Mouse (Mus musculus) spleen, adult 18-20 months (tissue): ENCODE measurements around the gene Ppp1r13l.
A peak's percentile ranks its signal among the peaks of the same experiment; 100 is the strongest.

ENCODE experiments used
- DNase-seq, 2 experiments: peaks; one replicate each; pipeline ENCODE4 v3.0.0; 2022; ENCODE audit warnings: mixed read lengths in 2 of 2

Gene Ppp1r13l

GRCm38 (mm10) chr7:19359299-19359891, at the start of gene Ppp1r13l, which contains the start of gene Cd3eap:
Gene Ppp1r13l, plus strand, starts transcription at chr7:19359749.
Gene Cd3eap, minus strand, starts transcription at chr7:19359483.
- peak; percentile 70 to 82 for DNase-seq

GRCm38 (mm10) chr7:19309884-19310641, 49.5 kb upstream of the Ppp1r13l start, which contains the start of gene Fosb:
Gene Fosb, minus strand, starts transcription at chr7:19310051.
- peak; percentile 89 to 91 for DNase-seq

GRCm38 (mm10) chr7:19311991-19312390, 47.6 kb upstream of the Ppp1r13l start:
- DNase-seq: no peak

- DNase-seq: no peak
Measured at GRCm38 (mm10) chr7:19314033-19314432, 45.5 kb upstream of the Ppp1r13l start.

GRCm38 (mm10) chr7:19316451-19317161, 42.9 kb upstream of the Ppp1r13l start:
- no peak for DNase-seq

- no peak for DNase-seq
Measured at GRCm38 (mm10) chr7:19318201-19318600, 41.3 kb upstream of the Ppp1r13l start.

GRCm38 (mm10) chr7:19318676-19319075, 40.9 kb upstream of the Ppp1r13l start:
- DNase-seq: no peak

GRCm38 (mm10) chr7:19319458-19319857, 40.1 kb upstream of the Ppp1r13l start:
- DNase-seq: no peak

GRCm38 (mm10) chr7:19319906-19320305, 39.6 kb upstream of the Ppp1r13l start:
- peak; percentile 89 to 92 for DNase-seq

- no peak for DNase-seq
Measured at GRCm38 (mm10) chr7:19320637-19321036, 38.9 kb upstream of the Ppp1r13l start.

- no peak for DNase-seq
Measured at GRCm38 (mm10) chr7:19321464-19321863, 38.1 kb upstream of the Ppp1r13l start.

GRCm38 (mm10) chr7:19322489-19322888, 37.1 kb upstream of the Ppp1r13l start:
- DNase-seq: no peak

GRCm38 (mm10) chr7:19324221-19324620, 35.3 kb upstream of the Ppp1r13l start:
- DNase-seq: no peak

GRCm38 (mm10) chr7:19325262-19326199, 34.0 kb upstream of the Ppp1r13l start:
- no peak for DNase-seq

GRCm38 (mm10) chr7:19326359-19326758, 33.2 kb upstream of the Ppp1r13l start:
- DNase-seq: peak in 1 of 2 experiments; percentile 56

- no peak for DNase-seq
Measured at GRCm38 (mm10) chr7:19327128-19327527, 32.4 kb upstream of the Ppp1r13l start.

- no peak for DNase-seq
Measured at GRCm38 (mm10) chr7:19327782-19328181, 31.8 kb upstream of the Ppp1r13l start.

- DNase-seq: no peak
Measured at GRCm38 (mm10) chr7:19328425-19328824, 31.1 kb upstream of the Ppp1r13l start.

- no peak for DNase-seq
Measured at GRCm38 (mm10) chr7:19331910-19332309, 27.6 kb upstream of the Ppp1r13l start.

- DNase-seq: peak; percentile 67 to 73
Measured at GRCm38 (mm10) chr7:19332709-19333352, 26.7 kb upstream of the Ppp1r13l start.

- no peak for DNase-seq
Measured at GRCm38 (mm10) chr7:19335583-19335982, 24.0 kb upstream of the Ppp1r13l start.

GRCm38 (mm10) chr7:19337122-19337521, 22.4 kb upstream of the Ppp1r13l start:
- DNase-seq: no peak
